Mouse (Mus musculus): ENCODE results near the gene C2cd2.
"Not testable (repeated sequence)": the region's sequence is repeated elsewhere in the genome, so short reads cannot be mapped to it uniquely, and the experiment has no call there.

The C2cd2 gene

GRCm38 (mm10) chr16:97962151-97962948 lies at the start of gene C2cd2, which contains the start of gene Zbtb21:
C2cd2 (minus strand) TSS chr16:97962598.
Zbtb21 (minus strand) TSS chr16:97962622.
- peak; percentile 90 to 91 for DNase-seq (ENCODE audit: low spot score in 2 of 2)

DNA sequence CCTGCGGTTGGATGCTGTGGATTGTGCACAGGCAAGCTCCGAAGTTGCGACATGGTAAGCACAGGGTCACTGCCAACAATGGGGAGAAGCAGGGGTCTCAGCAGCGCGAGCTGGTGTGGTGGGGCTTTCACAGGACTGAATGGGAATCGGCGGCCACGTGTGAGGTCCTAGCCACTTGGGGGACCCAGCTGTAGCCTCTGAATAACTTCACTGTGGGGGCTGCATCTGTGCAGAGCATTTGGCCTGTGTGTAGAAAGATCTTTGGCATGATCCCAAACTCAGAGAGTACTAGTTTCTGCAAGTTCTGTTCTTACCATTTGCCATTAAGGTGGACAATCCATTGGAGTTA lies 35.0 kb upstream of the C2cd2 start:
- not testable (repeated sequence) for DNase-seq (ENCODE audit: low spot score in 2 of 2)

- peak; percentile 78 to 81 for DNase-seq (ENCODE audit: low spot score in 2 of 2)
These were observed 34.4 kb upstream of the C2cd2 start, which contains the start of gene B230307C23Rik for GRCm38 (mm10) chr16:97996616-97997382. B230307C23Rik (plus strand) TSS chr16:97997315.

- DNase-seq (ENCODE audit: low spot score in 2 of 2) = no peak
These were observed 33.6 kb upstream of the C2cd2 start for GRCm38 (mm10) chr16:97995849-97996615.

GRCm38 (mm10) chr16:97992477-97992876 lies 30.1 kb upstream of the C2cd2 start:
- not testable (repeated sequence) for DNase-seq (ENCODE audit: low spot score in 2 of 2)

- no peak for DNase-seq (ENCODE audit: low spot score in 2 of 2)
These were observed 29.1 kb upstream of the C2cd2 start for GRCm38 (mm10) chr16:97991517-97991916.

GRCm38 (mm10) chr16:97984589-97984988 lies 22.2 kb upstream of the C2cd2 start:
- no peak for DNase-seq (ENCODE audit: low spot score in 2 of 2)

DNA sequence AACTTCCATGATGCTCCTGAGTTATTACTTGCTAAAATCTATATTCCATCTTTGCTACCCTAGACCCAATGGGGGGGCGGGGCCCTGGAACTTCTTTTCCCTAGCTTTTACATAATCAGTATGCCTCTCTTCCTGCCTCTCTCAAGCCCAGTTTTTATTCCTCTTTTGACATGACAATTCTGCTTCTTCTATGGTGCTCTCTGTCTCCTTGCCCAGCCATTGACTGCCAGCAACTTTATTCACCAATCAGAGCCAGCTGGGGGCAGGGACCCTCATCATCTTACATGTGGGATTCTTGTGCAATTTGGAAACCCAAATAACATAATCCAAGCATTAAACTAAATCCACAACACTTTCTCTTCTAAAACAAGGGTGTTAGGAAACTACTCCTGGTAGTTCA lies 19.0 kb upstream of the C2cd2 start:
- no peak for DNase-seq (ENCODE audit: low spot score in 2 of 2)

DNA sequence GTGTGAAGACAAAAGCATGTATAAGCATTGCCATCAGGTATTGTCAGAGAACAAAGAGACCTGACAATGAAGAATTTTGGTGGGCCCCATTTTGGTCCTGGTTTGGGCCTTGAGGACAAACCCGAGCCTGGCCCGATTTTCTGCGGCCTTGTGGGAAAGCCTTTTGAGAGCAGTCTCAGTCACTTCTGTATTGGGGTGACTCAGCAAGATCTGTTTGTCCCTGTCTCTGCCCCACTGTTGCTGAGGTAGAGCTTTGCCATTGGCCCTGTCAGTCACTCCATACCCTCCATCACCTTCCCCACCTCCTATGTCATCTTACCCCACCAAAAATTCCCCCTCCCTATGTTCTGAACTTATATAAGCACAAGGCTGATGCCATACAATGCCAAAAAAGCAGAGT lies 15.3 kb upstream of the C2cd2 start:
- DNase-seq (ENCODE audit: low spot score in 2 of 2) = no peak

- no peak for DNase-seq (ENCODE audit: low spot score in 2 of 2)
These were observed 14.9 kb upstream of the C2cd2 start for GRCm38 (mm10) chr16:97977277-97977676.

DNA sequence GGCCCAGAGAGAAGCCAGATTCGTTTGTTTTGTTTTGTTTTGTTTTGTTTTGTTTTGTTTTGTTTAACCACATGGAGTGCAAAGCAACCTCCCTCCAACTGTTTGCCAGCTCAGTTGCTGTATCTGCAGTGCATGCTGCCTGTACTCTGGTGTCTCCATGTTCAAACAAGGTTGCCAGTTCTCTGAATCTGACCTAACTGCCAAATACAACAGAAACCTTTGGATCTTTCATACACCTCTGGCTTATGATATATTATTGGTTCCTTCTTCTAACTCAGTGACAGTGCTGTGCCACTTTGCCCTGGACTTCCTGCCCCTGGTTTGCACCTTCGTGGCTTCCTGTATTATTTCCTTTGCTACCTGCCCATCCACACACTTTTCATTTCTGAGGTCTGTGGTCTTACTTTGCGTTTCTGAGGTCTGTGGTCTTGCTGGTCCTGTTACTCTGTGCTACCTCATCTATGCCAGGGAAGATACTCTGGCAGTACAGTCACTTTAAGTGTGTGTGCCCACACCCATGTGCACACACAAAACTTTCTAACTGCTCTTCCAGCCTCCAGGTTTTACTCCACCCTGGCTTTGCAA lies 1.6 kb upstream of the C2cd2 start:
- no peak for DNase-seq (ENCODE audit: low spot score in 2 of 2)

DNA sequence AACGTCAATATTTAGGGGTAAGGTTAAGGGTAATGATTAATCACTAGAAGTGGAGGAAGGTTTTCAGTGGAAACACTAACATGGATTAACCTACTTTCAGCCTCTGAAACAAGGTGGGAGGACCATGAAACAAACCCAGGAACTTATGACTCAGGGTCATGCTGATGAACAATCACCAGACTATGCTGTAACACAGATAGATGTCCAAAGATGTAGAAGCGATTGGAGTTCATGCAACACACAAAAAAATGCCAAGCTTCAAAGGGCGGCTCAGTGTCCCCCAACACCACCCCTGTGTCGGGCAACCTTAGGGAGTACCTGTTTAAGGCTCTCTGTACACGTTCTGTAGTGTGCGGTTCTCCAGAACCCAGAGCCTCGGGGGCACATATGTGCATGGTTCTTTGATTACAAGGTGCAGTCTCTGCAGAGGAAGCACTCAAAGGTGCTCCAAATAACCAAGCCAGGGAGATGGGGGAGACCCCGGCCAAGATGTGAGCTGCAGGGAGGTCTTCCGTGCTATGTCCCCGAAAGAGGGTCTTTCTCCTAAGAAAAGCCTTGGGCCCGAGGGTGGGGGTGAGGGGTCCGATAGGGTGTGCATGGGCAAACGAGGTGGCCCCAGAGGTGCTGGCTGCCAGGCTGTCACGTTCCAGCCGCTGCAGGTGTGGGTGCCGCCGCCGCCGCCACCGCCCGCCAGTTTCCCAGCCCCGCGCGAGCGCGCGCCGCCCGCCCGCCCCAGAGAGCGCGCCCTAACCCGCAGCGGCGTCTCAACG lies 832 bp downstream of the C2cd2 start:
- DNase-seq (ENCODE audit: low spot score in 2 of 2) = no peak

GRCm38 (mm10) chr16:97960348-97960747 lies 2.0 kb downstream of the C2cd2 start:
- DNase-seq (ENCODE audit: low spot score in 2 of 2) = no peak

GRCm38 (mm10) chr16:97958401-97958973 lies 3.9 kb downstream of the C2cd2 start:
- no peak for DNase-seq (ENCODE audit: low spot score in 2 of 2)

GRCm38 (mm10) chr16:97957626-97958025 lies 4.8 kb downstream of the C2cd2 start:
- DNase-seq (ENCODE audit: low spot score in 2 of 2) = no peak

GRCm38 (mm10) chr16:97956011-97956410 lies 6.4 kb downstream of the C2cd2 start:
- no peak for DNase-seq (ENCODE audit: low spot score in 2 of 2)

DNA sequence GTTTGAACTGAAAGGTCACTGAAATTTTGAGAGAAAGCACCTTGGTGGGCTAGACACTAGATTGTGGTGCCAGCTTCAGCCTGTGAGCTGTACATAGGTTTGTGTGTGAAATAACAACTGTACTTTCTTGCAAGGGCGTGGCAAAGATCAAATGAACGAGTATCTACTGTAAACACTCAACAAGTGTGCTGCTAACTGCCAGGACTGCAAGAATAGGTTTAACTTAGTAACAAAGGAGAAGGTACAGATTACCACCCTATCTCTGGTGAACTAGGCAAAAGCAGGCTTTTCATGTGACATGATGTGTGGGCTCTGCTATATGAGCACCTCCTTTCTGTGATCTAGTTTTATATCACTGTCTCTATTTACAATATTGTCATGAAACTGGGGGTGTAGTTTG lies 9.1 kb downstream of the C2cd2 start:
- DNase-seq (ENCODE audit: low spot score in 2 of 2) = no peak

- DNase-seq (ENCODE audit: low spot score in 2 of 2) = no peak
These were observed 9.6 kb downstream of the C2cd2 start for GRCm38 (mm10) chr16:97952801-97953200.

DNA sequence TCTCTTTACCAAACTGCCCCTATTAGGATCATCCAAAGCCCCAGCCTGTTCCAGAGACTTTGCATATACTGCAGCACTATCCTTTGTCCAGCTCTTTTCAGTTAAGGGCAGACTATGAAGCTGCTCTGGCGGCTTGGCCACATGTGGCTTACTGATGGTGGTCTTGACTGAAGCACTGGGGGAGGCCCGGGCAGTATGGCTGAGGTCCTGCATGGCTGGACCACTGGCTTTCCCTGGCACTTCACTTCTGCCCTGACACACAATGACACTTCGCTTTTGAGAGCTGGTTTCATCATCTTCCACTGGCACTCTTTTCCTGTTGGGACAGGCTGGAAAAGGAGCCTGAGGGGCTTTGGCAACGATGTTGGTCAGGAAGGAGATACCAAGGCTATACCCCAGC lies 10.0 kb downstream of the C2cd2 start:
- no peak for DNase-seq (ENCODE audit: low spot score in 2 of 2)

DNA sequence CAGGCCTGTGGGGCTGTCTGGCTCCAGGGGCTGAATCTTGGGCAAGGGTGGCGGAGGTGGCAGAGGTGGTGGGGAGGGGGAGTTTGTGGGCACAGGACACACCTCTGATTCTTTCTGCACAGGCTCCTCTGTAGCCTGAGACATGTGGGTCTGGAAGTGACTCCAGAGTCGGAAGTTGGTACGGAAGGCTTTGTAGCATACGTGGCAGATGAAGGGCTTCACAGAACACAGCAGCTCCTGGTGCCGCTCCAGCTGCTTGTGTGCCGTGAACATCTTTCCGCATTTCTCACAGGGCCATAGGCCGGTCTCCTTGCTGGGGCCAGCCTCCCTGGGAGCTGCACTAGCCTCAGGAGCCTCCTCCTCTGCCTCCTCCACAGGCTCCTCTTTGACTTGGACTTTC lies 12.3 kb downstream of the C2cd2 start:
- no peak for DNase-seq (ENCODE audit: low spot score in 2 of 2)

GRCm38 (mm10) chr16:97948836-97949235 lies 13.6 kb downstream of the C2cd2 start:
- DNase-seq (ENCODE audit: low spot score in 2 of 2) = no peak

Measured in thymus, postnatal 10 days (tissue).